Mouse (Mus musculus): ENCODE measurements around the gene Nos1. TPM values are rescaled to one million over a fixed set of nuclear protein-coding genes. Genes with fewer than 3 reads are reported as not detected.

Gene Nos1
- total and polyA plus RNA-seq, 2 experiments from 2014 or later, result 3.1 to 10.7 TPM

DNA sequence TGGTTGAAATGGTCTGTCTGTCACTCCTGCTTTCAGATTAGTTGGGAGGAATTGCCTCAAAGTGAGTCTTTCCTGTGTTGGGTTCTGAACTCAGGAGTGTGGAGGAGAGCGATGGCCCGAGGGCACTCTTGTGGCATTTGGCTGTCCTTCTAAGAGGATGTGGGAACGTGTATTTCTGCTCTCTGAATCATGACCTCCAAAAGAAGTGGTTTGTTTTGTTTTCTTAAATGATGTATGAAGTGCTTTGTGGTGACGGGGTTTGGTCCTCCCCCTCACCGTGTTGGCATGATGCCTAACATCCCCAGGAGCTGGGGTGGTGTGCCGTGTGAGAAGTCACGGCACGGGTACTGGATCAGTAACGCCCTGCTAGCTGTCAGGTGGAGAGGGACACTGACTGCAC, 207.5 kb downstream of the Nos1 start:
- Histone ChIP-seq H3K4me2 (ENCODE audit: low read depth, low read length) (no peak overlapping the region), H3K27me3 (ENCODE audit: insufficient read depth, low read length) (no peaks in the 10 kb centered on the region), H3K9ac (replicated peaks; ENCODE audit: low read length) (no peak overlapping the region), H3K4me1 (ENCODE audit: insufficient read depth, low read length) (no peaks in the 10 kb centered on the region), H3K27ac (no peak overlapping the region), H3K4me3 (ENCODE audit: low read length) (no peak overlapping the region), H3K9me3 (ENCODE audit: low read length) (no peaks in the 10 kb centered on the region), H3K36me3 (ENCODE audit: insufficient read depth, low read length) (peaks cover 63% of the 10 kb centered on the region)
- no peak for TF ChIP-seq CTCF (IDR thresholded peaks at IDR 0.05; ENCODE audit: low read depth)
- 69% methylated on average over 9 of the region's 9 CpGs for WGBS
- DNase-seq (ENCODE audit: low spot score) (no peak), ATAC-seq (no peak)

DNA sequence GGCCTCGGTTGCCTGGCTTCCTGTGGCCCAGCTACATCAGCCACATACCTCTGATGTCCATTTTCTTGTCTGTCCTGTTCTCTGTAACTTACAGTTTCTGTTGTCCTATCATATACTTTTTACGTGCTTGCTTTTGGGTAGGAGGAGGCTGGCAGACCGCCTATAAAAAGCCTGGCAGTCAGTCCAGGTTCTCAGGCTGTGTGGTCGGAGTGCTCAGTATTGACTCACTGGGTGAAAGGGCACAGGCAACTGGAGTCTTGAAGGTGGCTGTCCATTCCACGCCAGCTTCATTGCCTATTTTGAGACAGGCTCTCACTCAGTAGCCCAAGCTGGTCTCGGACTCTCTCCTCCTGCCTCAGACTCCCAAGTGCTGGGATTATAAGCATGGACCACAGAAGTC, 208.9 kb downstream of the Nos1 start:
- Histone ChIP-seq H3K4me1 (ENCODE audit: insufficient read depth, low read length) (no peaks in the 10 kb centered on the region), H3K36me3 (ENCODE audit: insufficient read depth, low read length) (peaks cover 77% of the 10 kb centered on the region), H3K27me3 (ENCODE audit: insufficient read depth, low read length) (no peaks in the 10 kb centered on the region), H3K4me3 (ENCODE audit: low read length) (no peak overlapping the region), H3K9me3 (ENCODE audit: low read length) (no peaks in the 10 kb centered on the region), H3K27ac (no peak overlapping the region), H3K4me2 (ENCODE audit: low read depth, low read length) (no peak overlapping the region), H3K9ac (replicated peaks; ENCODE audit: low read length) (no peak overlapping the region)
- no peak for TF ChIP-seq CTCF (IDR thresholded peaks at IDR 0.05; ENCODE audit: low read depth)
- ATAC-seq (no peak), DNase-seq (ENCODE audit: low spot score) (no peak)
- WGBS, result 73% methylated on average over 6 of the region's 6 CpGs

DNA sequence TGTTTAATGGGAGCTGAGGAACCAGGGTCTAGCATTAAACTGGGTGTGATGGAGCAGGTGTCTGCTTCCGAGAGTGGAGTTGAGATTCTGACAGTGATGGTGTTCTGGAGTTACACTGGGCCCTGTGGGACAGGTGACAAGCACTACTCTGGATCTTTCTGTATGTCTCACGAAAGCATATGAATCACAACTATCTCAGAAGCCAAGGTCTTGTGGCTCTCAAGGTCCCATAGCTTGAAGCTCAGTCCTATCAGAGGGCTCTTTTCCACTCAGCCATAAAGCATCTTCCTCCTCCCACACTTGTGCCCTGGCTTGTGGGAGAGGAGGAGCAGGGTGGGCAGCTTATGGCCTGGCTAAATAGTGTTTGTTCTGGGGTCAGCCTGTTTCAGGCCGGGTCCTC, 210.1 kb downstream of the Nos1 start:
- Histone ChIP-seq H3K9ac (replicated peaks; ENCODE audit: low read length) (no peak overlapping the region), H3K36me3 (ENCODE audit: insufficient read depth, low read length) (peaks cover 86% of the 10 kb centered on the region), H3K4me2 (ENCODE audit: low read depth, low read length) (no peak overlapping the region), H3K9me3 (ENCODE audit: low read length) (no peaks in the 10 kb centered on the region), H3K27me3 (ENCODE audit: insufficient read depth, low read length) (no peaks in the 10 kb centered on the region), H3K4me3 (ENCODE audit: low read length) (no peak overlapping the region), H3K4me1 (ENCODE audit: insufficient read depth, low read length) (no peaks in the 10 kb centered on the region), H3K27ac (no peak overlapping the region)
- ATAC-seq (no peak), DNase-seq (ENCODE audit: low spot score) (no peak)
- no peak for TF ChIP-seq CTCF (IDR thresholded peaks at IDR 0.05; ENCODE audit: low read depth)
- WGBS, result 93% methylated on average over 3 of the region's 3 CpGs

DNA sequence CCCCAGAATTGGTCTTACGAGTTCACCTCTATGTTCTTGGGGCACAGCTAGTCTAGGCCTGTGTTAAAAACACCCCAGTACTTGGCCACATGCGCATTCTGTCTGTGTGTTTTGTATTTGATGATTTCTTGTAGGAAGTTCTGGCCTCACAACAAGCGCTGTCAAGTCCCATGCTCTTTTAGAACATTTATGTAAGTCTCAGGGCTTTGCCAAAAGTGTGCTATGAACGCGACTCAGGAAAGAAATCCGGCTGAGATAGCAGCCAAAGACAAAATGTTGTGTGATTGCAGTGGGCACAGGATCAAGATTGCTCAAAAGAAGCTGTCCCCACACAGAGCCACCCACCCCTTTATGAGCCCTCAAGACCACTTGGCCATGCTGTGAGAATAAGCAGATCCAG, 212.7 kb downstream of the Nos1 start:
- TF ChIP-seq CTCF (IDR thresholded peaks at IDR 0.05; ENCODE audit: low read depth), result no peak
- H3K4me3 ChIP-seq (ENCODE audit: low read length), result no peak overlapping the region
- H3K27me3 ChIP-seq (ENCODE audit: insufficient read depth, low read length), result no peaks in the 10 kb centered on the region
- no peak for ATAC-seq
- DNase-seq (ENCODE audit: low spot score), result no peak
- H3K36me3 ChIP-seq (ENCODE audit: insufficient read depth, low read length), result peaks cover 80% of the 10 kb centered on the region
- H3K9ac ChIP-seq (replicated peaks; ENCODE audit: low read length), result no peak overlapping the region
- H3K4me1 ChIP-seq (ENCODE audit: insufficient read depth, low read length), result no peaks in the 10 kb centered on the region
- H3K9me3 ChIP-seq (ENCODE audit: low read length), result no peaks in the 10 kb centered on the region
- 79% methylated on average over 6 of the region's 6 CpGs for WGBS
- no peak overlapping the region for H3K27ac ChIP-seq
- H3K4me2 ChIP-seq (ENCODE audit: low read depth, low read length), result no peak overlapping the region

DNA sequence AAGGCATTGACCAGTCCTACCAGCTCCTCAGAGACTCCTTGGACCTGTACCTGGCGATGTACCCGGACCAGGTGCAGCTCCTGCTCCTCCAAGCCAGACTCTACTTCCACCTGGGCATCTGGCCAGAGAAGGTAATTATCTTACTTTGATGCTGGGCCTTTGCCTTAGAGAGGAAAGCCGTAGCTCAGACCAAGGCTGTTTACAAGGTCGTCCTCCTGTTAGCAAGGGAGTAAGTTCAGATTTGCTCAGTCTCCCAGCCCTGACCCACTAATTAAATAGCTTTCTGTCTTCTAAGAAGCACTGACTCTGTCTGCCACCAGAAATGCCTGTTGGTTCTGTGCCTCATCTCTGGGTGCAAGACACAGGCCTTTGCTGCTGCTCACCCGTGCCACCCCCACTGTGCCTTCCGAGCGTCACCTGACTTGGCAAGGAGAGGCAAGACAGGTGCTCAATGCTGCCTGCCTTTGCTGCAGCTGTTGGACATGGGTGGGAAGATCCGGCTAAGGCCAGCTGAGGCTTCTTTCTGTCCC, 214.6 kb downstream of the Nos1 start:
- no peaks in the 10 kb centered on the region for H3K4me1 ChIP-seq (ENCODE audit: insufficient read depth, low read length)
- TF ChIP-seq CTCF (IDR thresholded peaks at IDR 0.05; ENCODE audit: low read depth), result no peak
- no peak overlapping the region for H3K27ac ChIP-seq
- peaks cover 83% of the 10 kb centered on the region for H3K36me3 ChIP-seq (ENCODE audit: insufficient read depth, low read length)
- H3K9me3 ChIP-seq (ENCODE audit: low read length), result no peaks in the 10 kb centered on the region
- H3K4me3 ChIP-seq (ENCODE audit: low read length), result no peak overlapping the region
- ATAC-seq, result no peak
- H3K4me2 ChIP-seq (ENCODE audit: low read depth, low read length), result no peak overlapping the region
- WGBS, result 82% methylated on average over 8 of the region's 8 CpGs
- DNase-seq (ENCODE audit: low spot score), result no peak
- H3K9ac ChIP-seq (replicated peaks; ENCODE audit: low read length), result no peak overlapping the region
- no peaks in the 10 kb centered on the region for H3K27me3 ChIP-seq (ENCODE audit: insufficient read depth, low read length)

DNA sequence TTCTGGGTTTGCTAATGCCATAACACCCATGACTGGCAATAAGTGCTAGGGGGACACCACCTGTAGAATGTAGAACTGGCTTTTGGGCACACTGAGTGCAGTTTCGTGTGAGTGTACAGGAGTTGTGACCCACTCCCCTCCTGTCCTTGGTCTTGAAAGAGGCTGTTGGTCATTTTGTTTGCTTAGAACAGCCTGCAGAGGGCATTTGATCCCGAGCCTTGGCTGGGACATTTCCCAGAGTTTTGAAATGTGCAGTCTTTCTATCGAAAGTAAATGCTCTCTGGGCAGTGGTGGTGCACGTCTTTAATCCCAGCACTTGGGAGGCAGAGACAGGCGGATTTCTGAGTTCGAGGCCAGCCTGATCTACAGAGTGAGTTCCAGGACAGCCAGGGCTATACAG, 215.1 kb downstream of the Nos1 start:
- WGBS, result 82% methylated on average over 6 of the region's 6 CpGs
- ATAC-seq (no peak), DNase-seq (ENCODE audit: low spot score) (no peak)
- Histone ChIP-seq H3K27me3 (ENCODE audit: insufficient read depth, low read length) (no peaks in the 10 kb centered on the region), H3K9me3 (ENCODE audit: low read length) (no peaks in the 10 kb centered on the region), H3K9ac (replicated peaks; ENCODE audit: low read length) (no peak overlapping the region), H3K4me3 (ENCODE audit: low read length) (no peak overlapping the region), H3K4me1 (ENCODE audit: insufficient read depth, low read length) (no peaks in the 10 kb centered on the region), H3K4me2 (ENCODE audit: low read depth, low read length) (no peak overlapping the region), H3K36me3 (ENCODE audit: insufficient read depth, low read length) (peaks cover 83% of the 10 kb centered on the region), H3K27ac (no peak overlapping the region)
- no peak for TF ChIP-seq CTCF (IDR thresholded peaks at IDR 0.05; ENCODE audit: low read depth)

DNA sequence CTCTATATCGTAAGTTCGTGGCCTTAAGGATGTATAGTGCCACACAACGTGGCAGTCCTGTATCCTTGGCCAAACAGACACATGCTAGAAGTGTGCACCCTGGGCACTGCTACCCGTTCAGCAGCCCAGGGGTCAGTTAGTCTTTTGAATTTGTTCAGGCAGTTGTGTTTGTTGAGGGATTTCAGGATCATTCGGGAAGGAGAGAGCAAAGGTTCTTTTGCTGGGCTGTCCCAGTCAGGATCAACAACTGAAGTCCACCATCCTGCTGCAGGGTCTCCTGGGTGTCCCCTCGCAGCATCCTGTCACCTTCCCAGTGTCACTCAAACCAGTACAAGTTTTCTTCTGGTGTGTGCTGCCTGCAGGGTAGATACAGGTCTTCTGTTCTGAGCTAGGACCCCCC, 215.7 kb downstream of the Nos1 start:
- Histone ChIP-seq H3K27me3 (ENCODE audit: insufficient read depth, low read length) (no peaks in the 10 kb centered on the region), H3K36me3 (ENCODE audit: insufficient read depth, low read length) (peaks cover 83% of the 10 kb centered on the region), H3K4me3 (ENCODE audit: low read length) (no peak overlapping the region), H3K9me3 (ENCODE audit: low read length) (no peaks in the 10 kb centered on the region), H3K27ac (no peak overlapping the region), H3K4me2 (ENCODE audit: low read depth, low read length) (no peak overlapping the region), H3K4me1 (ENCODE audit: insufficient read depth, low read length) (no peaks in the 10 kb centered on the region), H3K9ac (replicated peaks; ENCODE audit: low read length) (no peak overlapping the region)
- DNase-seq (ENCODE audit: low spot score) (no peak), ATAC-seq (no peak)
- 86% methylated on average over 6 of the region's 6 CpGs for WGBS
- no peak for TF ChIP-seq CTCF (IDR thresholded peaks at IDR 0.05; ENCODE audit: low read depth)
